Mouse (Mus musculus) forebrain, postnatal 0 days (tissue): ENCODE data around the gene Itprid2. TPM values are rescaled to one million over a fixed set of nuclear protein-coding genes. Genes with fewer than 3 reads are reported as not detected.

Source experiments
- ATAC-seq: fragments of 200-750 bp; cut with Nextera tagmentation; 2 replicates; pipeline ENCODE4 v1.8.0; 2017; ENCODE audit warnings: mild to moderate bottlenecking, moderate library complexity
- DNase-seq: peaks from one replicate; pipeline ENCODE4 v3.0.0-alpha.2; 2015
- H3K27ac ChIP-seq: fragments of 300-500 bp; sonication (generic); 2 replicates; pipeline ENCODE4 v1.5.1; 2014; ENCODE audit warnings: low read depth, mild to moderate bottlenecking, antibody characterized with exemption, low read length, moderate library complexity, mixed read lengths
- H3K27me3 ChIP-seq: fragments of 300-500 bp; sonication (generic); 2 replicates; pipeline ENCODE4 v1.6.1; 2014; ENCODE audit warnings: mild to moderate bottlenecking, low read length, mixed read lengths; ENCODE audit not compliant: insufficient read depth
- H3K36me3 ChIP-seq: fragments of 300-500 bp; sonication (generic); 2 replicates; pipeline ENCODE4 v1.6.1; 2014; ENCODE audit warnings: mild to moderate bottlenecking, moderate library complexity; ENCODE audit not compliant: insufficient read depth
- H3K4me1 ChIP-seq: fragments of 300-500 bp; sonication (generic); 2 replicates; pipeline ENCODE4 v1.6.1; 2014; ENCODE audit warnings: antibody characterized with exemption; ENCODE audit not compliant: insufficient read depth
- H3K4me2 ChIP-seq: fragments of 300-500 bp; sonication (generic); 2 replicates; pipeline ENCODE4 v1.6.1; 2014; ENCODE audit warnings: low read depth, mild to moderate bottlenecking, moderate library complexity
- H3K4me3 ChIP-seq: fragments of 300-500 bp; sonication (generic); 2 replicates; pipeline ENCODE4 v1.5.1; 2014; ENCODE audit warnings: low read depth, low read length, mixed read lengths
- H3K9ac ChIP-seq: fragments of 300-500 bp; sonication (generic); 2 replicates; pipeline ENCODE4 v1.6.1; 2014; ENCODE audit warnings: mild to moderate bottlenecking
- H3K9me3 ChIP-seq: fragments of 300-500 bp; sonication (generic); 2 replicates; pipeline ENCODE4 v1.6.1; 2016; ENCODE audit warnings: low read length
- CTCF ChIP-seq: sonication (generic); IDR thresholded peaks from 2 replicates; pipeline ENCODE4 v1.5.1; 2016; ENCODE audit warnings: antibody characterized with exemption, control low read depth, low read depth
- WGBS: fragments of 180-500 bp; shearing (Covaris S2); extraction: QIAGEN DNeasy Blood & Tissue Kit; methylation state at CpG from one replicate; pipeline ENCODE4 v1.1.7; 2014; 5-methylcytosine and 5-hydroxymethylcytosine counted together
- polyA plus RNA-seq: library from polyadenylated mRNA; unstranded; fragments of >200 nt; fragmentation: Nextera tagmentation; extraction: Ambion mirVana; gene quantifications from 2 replicates; pipeline ENCODE4 v1.2.1, GENCODE M21; 2015
- total RNA-seq: library from RNA; depleted of rRNA; stranded (reverse); fragments of >200 nt; gene quantifications from 2 replicates; pipeline ENCODE4 v1.2.3, GENCODE M21; 2014

Gene Itprid2
- total and polyA plus RNA-seq, 2 experiments from 2014 or later = 3.7 to 9.7 TPM

DNA sequence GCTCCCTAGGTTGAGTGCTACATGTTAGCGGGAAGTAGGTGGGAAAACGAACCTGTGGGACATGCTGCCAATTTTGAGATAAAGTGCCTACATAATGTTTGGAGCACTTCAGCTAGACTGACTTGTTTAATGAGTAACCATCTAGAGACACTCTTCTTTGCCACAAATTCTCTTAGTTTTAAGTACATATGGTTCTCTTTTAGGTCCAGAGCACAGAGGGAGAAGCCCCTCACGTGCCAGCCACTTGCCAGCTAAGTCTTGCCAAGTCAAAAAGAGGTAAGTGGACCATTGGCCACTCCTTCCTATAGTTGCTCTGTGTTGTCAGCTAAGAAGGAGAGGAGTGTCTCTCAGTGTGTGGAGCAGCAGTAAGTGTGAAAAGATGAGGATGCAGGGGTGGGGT is 16.0 kb downstream of the Itprid2 start:
- WGBS = 87% methylated on average over 3 of the region's 3 CpGs
- ATAC-seq (no peak), DNase-seq (no peak)
- H3K36me3 ChIP-seq = no peaks in the 10 kb centered on the region
- no peak for TF ChIP-seq CTCF
- H3K9me3 ChIP-seq = no peaks in the 10 kb centered on the region
- no peak overlapping the region for H3K4me3 ChIP-seq
- no peaks in the 10 kb centered on the region for H3K27me3 ChIP-seq
- H3K9ac ChIP-seq = no peak overlapping the region
- H3K4me2 ChIP-seq = no peak overlapping the region
- no peak overlapping the region for H3K27ac ChIP-seq
- H3K4me1 ChIP-seq = no peaks in the 10 kb centered on the region

DNA sequence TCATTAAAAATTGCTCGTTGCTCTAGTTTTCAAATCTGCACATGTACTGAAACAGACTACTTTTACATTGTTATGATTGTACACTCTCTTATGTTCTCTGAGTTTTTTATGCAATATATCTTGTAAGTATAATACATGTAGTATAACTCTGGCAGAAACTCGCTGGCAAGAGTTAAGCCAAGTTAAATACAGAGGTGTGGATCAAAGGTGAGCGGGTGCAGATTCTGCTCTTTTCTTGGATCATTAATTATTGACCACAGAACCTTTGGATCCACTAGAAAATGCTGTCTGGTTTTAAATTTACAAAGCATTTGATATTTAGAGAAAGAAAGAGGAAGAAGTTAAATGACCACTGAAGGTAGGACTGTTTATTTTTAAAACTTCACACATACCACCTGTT is 16.5 kb downstream of the Itprid2 start:
- no peak overlapping the region for H3K4me2 ChIP-seq
- no peak overlapping the region for H3K4me3 ChIP-seq
- DNase-seq (no peak), ATAC-seq (no peak)
- H3K27ac ChIP-seq = no peak overlapping the region
- H3K4me1 ChIP-seq = no peaks in the 10 kb centered on the region
- H3K36me3 ChIP-seq = no peaks in the 10 kb centered on the region
- no peak for TF ChIP-seq CTCF
- no peaks in the 10 kb centered on the region for H3K27me3 ChIP-seq
- H3K9ac ChIP-seq = no peak overlapping the region
- no peaks in the 10 kb centered on the region for H3K9me3 ChIP-seq
- WGBS = 88% methylated on average over 3 of the region's 3 CpGs

DNA sequence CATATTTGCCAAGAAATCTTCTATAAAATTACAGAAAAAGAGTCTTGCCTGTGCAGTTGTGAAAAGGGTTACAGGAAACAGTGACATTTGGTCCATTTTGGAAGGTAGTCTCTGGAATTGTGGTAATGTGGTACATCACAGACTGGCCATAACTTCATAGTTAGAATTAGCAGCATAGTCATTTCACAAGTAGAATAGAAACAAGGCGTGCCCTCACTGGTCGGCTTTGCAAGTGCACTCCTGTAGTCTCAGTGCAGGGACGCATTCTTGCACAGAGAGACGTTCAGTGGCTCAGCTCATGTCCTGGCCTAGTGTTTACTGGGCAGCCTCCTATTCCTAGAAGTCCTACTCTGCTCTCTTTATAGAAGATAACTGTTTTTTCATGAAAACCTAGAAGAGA is 17.4 kb downstream of the Itprid2 start:
- Histone ChIP-seq H3K36me3 (peaks cover 6% of the 10 kb centered on the region), H3K4me1 (no peaks in the 10 kb centered on the region), H3K9ac (no peak overlapping the region), H3K9me3 (no peaks in the 10 kb centered on the region), H3K4me3 (no peak overlapping the region), H3K4me2 (no peak overlapping the region), H3K27me3 (no peaks in the 10 kb centered on the region), H3K27ac (no peak overlapping the region)
- TF ChIP-seq CTCF = no peak
- WGBS = 96% methylated on average over 4 of the region's 4 CpGs
- DNase-seq (no peak), ATAC-seq (no peak)

DNA sequence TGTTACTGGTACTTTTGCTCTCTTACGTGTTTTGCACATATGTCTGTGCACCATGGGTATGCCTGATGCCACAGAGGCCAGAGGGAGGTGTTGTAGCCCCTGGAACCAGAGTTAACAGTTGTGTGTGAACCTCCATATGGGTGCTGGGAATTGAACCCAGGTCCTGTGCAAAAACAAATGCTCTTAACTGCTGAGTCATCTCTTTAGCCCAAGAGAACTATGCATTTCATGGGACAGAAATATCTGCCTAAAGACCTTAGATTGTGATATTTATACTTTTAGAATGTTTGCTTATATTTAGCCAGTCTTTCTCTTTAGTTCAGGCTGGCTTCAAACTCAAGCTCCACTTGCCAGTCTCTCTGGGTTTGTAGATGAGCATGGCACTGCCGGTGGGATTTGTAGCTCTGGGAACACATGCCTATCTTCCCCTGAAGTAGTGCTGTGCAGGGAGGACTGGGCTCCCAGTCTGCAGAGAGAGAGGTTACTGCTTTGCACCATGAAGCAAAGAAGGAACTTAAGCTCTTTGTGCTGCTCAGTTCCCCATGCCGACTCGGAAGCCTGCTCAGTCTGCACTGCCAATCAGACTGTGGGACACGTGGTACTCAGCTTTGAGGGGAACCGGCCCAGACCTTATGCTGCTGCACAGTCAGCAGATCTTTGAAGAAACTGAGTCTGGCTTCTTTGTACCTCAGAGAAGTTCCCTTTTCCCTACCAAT is 18.1 kb downstream of the Itprid2 start:
- ATAC-seq (peak; percentile 53), DNase-seq (no peak)
- H3K27me3 ChIP-seq = no peaks in the 10 kb centered on the region
- H3K4me2 ChIP-seq = no peak overlapping the region
- 64% methylated on average over 6 of the region's 6 CpGs for WGBS
- no peak for TF ChIP-seq CTCF
- no peak overlapping the region for H3K9ac ChIP-seq
- H3K4me3 ChIP-seq = no peak overlapping the region
- H3K27ac ChIP-seq = no peak overlapping the region
- H3K9me3 ChIP-seq = no peaks in the 10 kb centered on the region
- H3K36me3 ChIP-seq = peaks cover 14% of the 10 kb centered on the region
- no peaks in the 10 kb centered on the region for H3K4me1 ChIP-seq

DNA sequence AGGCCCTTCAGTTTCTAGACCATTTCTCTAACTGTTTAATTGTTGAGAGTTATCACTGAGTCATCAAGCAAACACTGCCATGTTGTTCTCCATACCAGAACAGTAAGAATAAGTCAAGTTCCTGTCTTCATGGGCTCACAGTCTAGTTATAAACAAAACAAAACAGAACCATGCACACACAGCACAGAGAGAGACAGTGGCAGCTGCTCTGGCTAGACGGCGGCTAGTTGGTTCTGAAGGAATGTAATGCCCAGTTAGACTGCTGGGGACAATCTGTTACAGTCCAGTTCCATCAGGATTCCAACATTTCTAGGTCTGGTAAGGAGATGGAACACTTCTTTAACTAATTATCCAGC is 18.6 kb downstream of the Itprid2 start:
- WGBS = 70% methylated on average over 2 of the region's 2 CpGs
- Histone ChIP-seq H3K9me3 (no peaks in the 10 kb centered on the region), H3K4me1 (no peaks in the 10 kb centered on the region), H3K4me3 (no peak overlapping the region), H3K36me3 (peaks cover 18% of the 10 kb centered on the region), H3K9ac (no peak overlapping the region), H3K27me3 (no peaks in the 10 kb centered on the region), H3K27ac (no peak overlapping the region), H3K4me2 (no peak overlapping the region)
- ATAC-seq (peak; percentile 45), DNase-seq (no peak)
- TF ChIP-seq CTCF = no peak

DNA sequence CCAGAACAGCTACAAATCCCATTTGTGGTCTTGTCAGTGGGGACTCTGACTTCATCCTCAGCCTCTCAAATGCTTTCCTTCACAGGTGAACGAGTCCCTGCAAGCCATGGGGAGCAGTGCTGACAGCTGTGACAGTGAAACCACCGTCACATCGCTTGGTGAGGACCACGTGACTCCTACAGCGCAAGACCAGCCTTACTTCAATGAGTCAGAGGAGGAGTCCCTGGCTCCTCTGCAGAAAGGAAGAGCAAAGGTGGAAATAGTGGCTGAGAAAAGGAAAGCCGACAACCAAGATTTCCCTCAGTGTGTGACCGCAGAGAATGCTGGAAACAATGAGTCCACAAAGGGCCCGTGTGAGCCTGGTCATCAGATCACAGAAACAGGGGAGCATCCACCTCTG is 21.9 kb downstream of the Itprid2 start:
- no peak for DNase-seq
- H3K4me1 ChIP-seq = no peaks in the 10 kb centered on the region
- ATAC-seq = no peak
- H3K9me3 ChIP-seq = no peaks in the 10 kb centered on the region
- H3K27me3 ChIP-seq = no peaks in the 10 kb centered on the region
- H3K4me3 ChIP-seq = no peak overlapping the region
- H3K9ac ChIP-seq = no peak overlapping the region
- H3K4me2 ChIP-seq = no peak overlapping the region
- 84% methylated on average over 8 of the region's 8 CpGs for WGBS
- TF ChIP-seq CTCF = no peak
- H3K27ac ChIP-seq = no peak overlapping the region
- peaks cover 33% of the 10 kb centered on the region for H3K36me3 ChIP-seq

DNA sequence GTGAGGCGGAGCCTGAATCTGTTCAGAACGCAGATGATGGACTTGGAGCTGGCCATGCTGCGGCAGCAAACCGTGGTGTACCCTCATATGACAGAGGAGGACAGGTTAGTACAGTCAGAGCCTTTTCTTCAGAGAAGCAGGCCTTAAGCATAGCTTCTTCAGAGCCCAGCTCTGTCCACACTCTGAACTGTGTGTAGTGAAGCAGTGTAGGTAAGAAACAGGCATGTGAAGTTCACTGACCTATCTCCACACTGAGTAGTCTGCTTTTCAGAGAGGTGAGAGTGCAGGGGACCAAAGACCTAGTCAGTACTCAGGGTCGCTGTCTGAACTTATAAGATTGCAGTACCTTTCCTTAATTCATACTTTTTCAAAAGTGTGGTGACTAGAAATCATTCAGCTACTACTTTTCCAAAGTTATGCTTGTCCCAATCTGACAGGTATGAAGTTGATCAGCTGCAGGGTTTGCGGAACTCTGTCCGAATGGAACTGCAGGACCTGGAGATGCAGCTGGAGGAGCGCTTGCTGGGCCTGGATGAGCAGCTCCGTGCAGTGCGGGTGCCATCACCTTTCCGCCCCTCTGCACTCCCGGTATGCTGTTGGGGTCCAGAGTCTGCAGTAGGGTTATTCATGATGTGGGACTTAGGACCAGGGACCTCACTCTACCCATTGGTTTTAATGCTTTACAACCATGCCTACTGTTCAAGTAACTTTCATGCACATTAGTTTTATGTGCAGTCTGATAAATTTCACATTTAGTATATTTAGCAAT is 25.4 kb downstream of the Itprid2 start:
- Histone ChIP-seq H3K4me1 (no peaks in the 10 kb centered on the region), H3K27ac (no peak overlapping the region), H3K9ac (no peak overlapping the region), H3K4me3 (no peak overlapping the region), H3K27me3 (no peaks in the 10 kb centered on the region), H3K36me3 (peaks cover 39% of the 10 kb centered on the region), H3K4me2 (no peak overlapping the region), H3K9me3 (no peaks in the 10 kb centered on the region)
- no peak for TF ChIP-seq CTCF
- DNase-seq = no peak
- ATAC-seq = no peak
- WGBS = 79% methylated on average over 12 of the region's 12 CpGs
